Mouse (Mus musculus): ENCODE measurements around the gene Nrp2.
A peak's percentile ranks its signal among the peaks of the same experiment; 100 is the strongest.

Gene Nrp2

GRCm38 (mm10) chr1:62751011-62752006 lies 48.2 kb downstream of the Nrp2 start:
- DNase-seq (ENCODE audit: low spot score), result no peak

DNA sequence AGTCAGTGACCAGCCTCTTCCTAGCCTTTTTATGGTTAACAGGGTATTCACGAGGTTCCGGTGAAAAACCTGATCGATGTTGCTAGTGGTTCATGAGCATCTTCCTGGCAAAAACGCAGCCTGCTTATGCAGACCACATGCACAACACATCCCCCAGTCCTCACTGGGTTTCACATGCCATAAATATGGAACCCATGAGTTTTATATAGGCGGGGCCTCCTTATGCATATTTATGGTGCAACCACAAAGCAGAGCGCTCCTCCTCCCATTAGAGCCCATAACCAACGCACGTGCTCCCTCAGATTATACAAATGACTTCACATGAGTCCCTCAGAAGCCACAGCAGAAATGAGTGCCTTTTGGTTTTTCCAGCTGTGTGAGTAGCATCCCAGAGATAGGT lies 49.0 kb downstream of the Nrp2 start:
- DNase-seq (ENCODE audit: low spot score), result no peak

DNA sequence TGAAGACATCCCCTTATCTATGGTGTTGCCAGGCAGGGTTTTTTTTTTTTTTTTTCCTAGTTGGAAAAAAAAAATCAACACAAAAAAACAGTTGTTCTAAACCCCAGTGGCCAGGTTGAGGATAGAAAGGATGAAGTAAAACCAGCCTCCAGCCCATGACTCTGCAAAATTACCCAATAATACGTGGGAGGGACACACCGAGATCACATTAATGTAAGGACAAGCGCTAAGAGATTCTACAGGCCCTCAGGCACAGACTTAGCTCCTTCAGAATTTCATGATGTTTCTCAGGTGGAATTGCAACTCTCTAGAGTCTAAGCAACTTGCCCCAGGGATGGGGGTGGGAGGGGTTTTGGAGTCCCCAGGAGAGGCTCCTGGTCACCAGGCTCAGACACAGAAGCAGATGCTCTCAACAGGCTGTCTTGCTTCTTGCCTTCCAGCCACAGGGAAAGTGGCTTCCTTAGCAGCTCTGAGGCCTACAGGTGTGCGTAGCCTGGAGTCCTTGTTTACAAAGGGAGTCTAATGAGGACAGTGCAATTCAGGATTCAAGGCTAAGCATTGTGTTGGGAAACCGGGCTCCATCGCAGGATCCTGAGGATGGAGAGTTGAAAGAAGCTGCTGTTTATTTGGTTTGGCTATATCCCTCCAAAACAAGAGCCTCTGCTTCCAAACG lies 49.7 kb downstream of the Nrp2 start:
- no peak for DNase-seq (ENCODE audit: low spot score)

DNA sequence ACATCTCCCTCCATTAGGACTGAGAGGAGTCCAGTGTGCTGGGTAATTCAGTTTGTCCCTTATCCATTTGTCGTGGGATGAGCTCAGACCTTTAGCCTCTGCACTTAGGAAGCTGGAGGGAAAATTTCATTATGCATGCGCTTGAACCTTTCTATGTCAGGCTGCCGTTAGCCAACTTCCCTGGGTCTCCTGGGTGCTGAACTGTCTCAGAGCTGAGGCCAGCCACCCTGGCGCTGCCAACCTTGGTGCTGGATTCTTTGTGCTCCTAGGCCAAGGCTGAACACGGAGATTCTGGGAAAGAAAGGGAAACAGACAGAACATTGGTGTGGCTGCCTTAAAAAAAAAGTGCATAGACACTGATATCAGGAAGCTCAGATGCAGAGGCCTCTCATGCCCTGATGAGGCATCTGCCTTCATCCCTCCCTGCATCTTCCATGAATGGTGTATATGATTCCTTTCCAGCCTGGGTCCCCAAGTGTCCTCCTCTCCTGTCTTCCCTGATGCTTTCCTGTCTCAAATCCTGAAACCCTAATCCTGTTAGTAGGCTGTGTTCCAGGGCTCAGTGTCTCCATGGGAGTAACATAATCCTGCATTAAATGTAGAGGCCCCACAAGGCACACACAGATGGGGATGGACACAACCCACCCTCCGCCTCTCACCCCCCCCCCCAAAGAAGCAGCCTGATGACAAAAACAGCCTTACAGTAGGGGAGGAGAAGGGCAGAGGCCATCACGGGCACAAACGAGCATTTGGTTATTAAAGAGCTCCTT lies 51.2 kb downstream of the Nrp2 start:
- no peak for DNase-seq (ENCODE audit: low spot score)

DNA sequence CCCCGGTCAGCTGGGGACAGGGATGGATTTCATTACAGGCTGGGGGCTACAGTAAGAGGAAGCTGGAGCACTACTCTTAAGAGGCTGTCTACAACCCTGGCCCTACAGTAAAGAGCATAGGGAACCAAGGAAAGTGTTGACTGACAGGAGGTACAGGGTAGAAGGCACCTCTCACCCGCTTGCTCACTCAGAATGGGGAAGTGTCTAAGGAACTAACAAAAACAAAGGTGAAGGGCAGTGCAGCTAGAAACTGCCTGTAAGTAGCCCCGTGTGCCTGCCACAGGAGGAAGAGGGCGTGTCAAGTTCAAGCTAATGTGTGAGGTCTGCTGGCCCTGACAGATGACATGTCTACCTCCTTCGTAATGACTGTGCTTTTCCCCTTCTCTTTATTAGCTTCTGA lies 57.0 kb downstream of the Nrp2 start:
- DNase-seq (ENCODE audit: low spot score), result peak; percentile 60

DNA sequence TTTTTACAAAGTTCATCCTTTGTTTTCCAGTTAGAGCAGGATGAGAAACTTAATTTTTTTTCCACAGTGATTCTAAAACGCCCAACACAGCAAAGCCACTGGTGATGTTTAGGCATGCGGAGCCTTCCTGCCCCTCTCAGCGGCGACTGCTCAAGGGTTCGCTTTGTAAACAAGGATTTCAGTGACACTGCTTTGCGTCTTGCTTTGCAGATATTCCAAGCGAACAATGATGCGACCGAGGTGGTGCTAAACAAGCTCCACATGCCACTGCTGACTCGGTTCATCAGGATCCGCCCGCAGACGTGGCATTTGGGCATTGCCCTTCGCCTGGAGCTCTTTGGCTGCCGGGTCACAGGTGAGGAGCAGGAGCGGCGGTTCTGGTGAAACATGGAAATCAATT lies 57.5 kb downstream of the Nrp2 start:
- DNase-seq (ENCODE audit: low spot score), result no peak

DNA sequence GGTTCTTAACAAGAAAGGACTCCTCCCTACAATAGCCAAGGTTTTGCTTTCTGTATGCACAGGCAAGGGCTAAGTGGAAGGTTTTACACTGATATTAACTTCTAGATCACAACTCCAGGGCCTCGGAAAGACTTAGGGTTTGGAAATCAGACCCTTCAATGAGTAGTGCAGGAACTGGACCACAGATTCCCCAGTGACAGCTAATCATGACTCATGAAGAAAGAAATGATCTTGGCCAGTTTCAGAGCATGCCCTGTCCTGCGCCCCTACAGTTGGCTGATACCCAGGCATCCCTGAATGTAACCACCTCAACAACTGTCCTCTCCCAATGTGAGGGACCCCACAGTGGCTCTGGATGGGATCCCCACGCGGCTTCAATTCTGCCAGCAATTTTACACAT lies 60.7 kb downstream of the Nrp2 start:
- no peak for DNase-seq (ENCODE audit: low spot score)

- DNase-seq (ENCODE audit: low spot score), result no peak
Observed at GRCm38 (mm10) chr1:62765171-62765570, 62.1 kb downstream of the Nrp2 start.

DNA sequence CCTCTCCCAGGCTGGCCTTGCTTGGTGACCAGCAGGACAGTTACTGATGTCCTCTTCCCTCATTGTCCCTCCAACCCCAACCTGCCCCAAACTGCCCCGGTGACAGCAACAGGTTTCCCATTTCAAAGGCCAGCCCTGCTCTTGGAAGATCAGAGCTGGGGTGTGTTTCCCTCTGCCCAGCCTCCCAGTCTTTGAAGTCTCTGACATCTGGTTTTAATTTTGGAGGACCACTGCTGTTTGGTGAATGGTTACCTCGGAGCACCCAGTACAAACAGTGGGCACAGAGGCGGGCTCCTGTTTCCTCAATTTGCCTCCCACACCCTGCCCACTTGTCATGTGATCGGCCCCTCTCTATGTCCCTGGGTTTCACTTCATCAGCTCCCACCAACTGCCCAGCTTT lies 63.7 kb downstream of the Nrp2 start:
- no peak for DNase-seq (ENCODE audit: low spot score)

- no peak for DNase-seq (ENCODE audit: low spot score)
Observed at GRCm38 (mm10) chr1:62767611-62768010, 64.5 kb downstream of the Nrp2 start.

DNA sequence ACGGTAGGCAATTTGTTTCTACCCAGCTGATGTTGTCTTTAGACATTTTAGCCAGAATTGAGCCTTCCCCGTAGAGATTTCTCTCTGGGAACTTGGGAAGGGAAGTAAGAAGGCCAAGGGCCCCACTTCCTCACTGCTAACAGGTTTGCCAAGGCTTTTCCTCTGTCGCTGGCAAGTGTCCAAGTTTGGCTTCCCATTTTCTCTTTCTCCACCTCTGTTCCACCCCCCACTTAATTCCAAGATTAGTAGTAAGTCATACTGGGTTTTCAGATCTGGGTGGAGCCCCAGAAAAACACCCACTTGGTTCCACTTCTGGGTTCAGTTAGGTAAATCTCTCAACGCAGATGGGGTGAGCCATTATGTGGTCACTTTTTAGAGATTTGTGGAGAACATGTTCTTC lies 67.5 kb downstream of the Nrp2 start:
- DNase-seq (ENCODE audit: low spot score), result peak; percentile 34

- DNase-seq (ENCODE audit: low spot score), result no peak
Observed at GRCm38 (mm10) chr1:62772391-62772790, 69.3 kb downstream of the Nrp2 start.

DNA sequence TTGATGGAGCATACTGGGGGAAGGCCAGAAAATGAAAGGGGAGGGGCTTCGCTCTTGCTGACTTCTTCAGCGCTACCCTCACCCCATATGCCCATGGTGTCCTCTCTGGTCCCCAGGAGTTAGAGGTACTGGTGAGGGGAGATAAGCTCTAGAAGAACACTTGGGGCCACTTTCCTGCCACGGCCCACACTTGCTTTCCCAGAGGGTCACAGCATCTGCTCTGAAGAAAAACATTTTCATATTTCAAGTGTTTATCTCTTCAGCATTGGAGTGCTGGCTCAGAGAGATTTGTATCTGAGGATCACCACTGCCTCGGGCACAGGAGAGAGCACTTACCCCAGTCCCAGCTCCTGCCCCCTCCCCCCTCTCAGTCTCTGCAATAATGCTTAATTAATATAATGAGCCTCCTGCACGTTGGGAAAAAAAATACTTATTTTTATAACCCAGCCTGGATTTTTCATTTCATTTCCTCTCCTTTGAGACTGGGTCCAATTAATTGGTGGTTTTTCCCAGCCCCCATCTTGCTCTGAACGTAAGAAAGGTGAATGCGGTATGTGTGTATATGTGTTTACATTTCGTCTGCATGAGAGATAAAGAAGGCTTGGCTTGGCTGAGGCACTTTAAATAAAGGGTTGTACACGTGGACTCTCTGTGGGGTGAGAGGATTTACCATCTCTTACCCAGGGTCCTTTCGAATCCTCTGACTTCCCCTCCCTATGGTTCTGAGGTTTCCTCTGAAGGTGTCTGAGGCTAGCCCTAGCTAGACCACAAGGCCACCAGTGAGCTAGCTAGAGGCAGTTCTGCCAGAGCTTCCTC lies 70.2 kb downstream of the Nrp2 start:
- no peak for DNase-seq (ENCODE audit: low spot score)

GRCm38 (mm10) chr1:62773921-62774191 lies 70.8 kb downstream of the Nrp2 start:
- DNase-seq (ENCODE audit: low spot score), result no peak

- DNase-seq (ENCODE audit: low spot score), result no peak
Observed at GRCm38 (mm10) chr1:62774288-62775218, 71.5 kb downstream of the Nrp2 start.

GRCm38 (mm10) chr1:62777320-62778235 lies 74.5 kb downstream of the Nrp2 start:
- DNase-seq (ENCODE audit: low spot score), result no peak

- DNase-seq (ENCODE audit: low spot score), result no peak
Observed at GRCm38 (mm10) chr1:62778910-62779309, 75.8 kb downstream of the Nrp2 start.

DNA sequence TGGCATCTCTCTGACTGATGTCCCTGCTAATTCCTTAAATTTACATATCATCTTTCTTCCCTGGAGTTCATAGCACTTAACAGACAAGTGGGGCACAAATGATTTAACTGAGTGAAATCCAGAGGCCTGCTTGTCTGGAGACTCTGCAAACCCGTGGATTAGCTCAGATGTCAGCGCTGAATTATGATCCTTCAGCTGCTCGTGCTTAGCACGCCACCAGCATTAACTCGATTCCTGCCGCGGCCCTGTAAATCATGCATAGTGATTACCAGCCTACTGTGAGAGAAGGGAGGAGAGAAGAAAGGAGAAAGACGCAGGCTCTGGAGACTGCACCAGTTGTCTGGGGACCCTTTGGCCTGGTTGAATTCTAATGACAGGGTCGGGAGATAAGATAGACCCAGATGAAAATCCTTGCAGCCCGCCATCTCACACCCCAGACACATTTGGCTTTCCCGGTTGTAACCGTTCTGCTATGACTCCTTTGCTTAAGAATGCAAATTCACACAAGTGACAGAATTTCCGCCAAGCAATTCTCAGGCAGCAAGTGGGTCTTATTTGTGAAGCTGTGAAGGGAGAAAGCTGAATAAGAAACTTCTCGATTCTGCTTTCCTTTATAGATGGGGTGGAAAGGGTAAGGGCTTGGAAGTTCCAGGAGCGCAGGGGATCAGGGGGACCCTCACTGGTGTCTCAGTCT lies 77.1 kb downstream of the Nrp2 start:
- no peak for DNase-seq (ENCODE audit: low spot score)

GRCm38 (mm10) chr1:62782155-62782554 lies 79.1 kb downstream of the Nrp2 start:
- DNase-seq (ENCODE audit: low spot score), result no peak

Measured in lung, postnatal 25 days (tissue).